Mouse (Mus musculus) layer of hippocampus, adult 2 months (tissue): ENCODE data around the gene Sipa1l1. TPM values are rescaled to one million over a fixed set of nuclear protein-coding genes. Genes with fewer than 3 reads are reported as not detected.

Experiments
- DNase-seq, 2 experiments: peaks; one replicate each; pipeline ENCODE4 v3.0.0; 2022; ENCODE audit warnings: low spot score in 2 of 2
- H3K27ac ChIP-seq: fragments of 200-600 bp; 2 replicates; pipeline ENCODE4 v1.8.1; 2022
- H3K4me3 ChIP-seq: fragments of 200-600 bp; 2 replicates; pipeline ENCODE4 v1.8.1; 2022; ENCODE audit warnings: mild to moderate bottlenecking
- CTCF ChIP-seq: fragments of 200-600 bp; conservative IDR thresholded peaks from 2 replicates; pipeline ENCODE4 v1.8.1; 2022; ENCODE audit warnings: antibody characterized with exemption, mild to moderate bottlenecking, moderate library complexity
- total RNA-seq, 2 experiments: library from RNA; stranded (reverse); gene quantifications; 2 replicates each; pipeline ENCODE4 v1.2.3; 2021

Sipa1l1 gene
- total RNA-seq, 2 experiments from 2014 or later = 233 to 244 TPM

- DNase-seq = no peak
- Histone ChIP-seq H3K27ac (no peak overlapping the region), H3K4me3 (no peak overlapping the region)
- no peak for TF ChIP-seq CTCF
These were observed 56.2 kb downstream of the Sipa1l1 start for GRCm38 (mm10) chr12:82225278-82225677.

- Histone ChIP-seq H3K4me3 (no peak overlapping the region), H3K27ac (peak overlapping the region; percentile 28; the same call in 1 of the 2 replicates)
- DNase-seq = no peak
- TF ChIP-seq CTCF = no peak
These were observed 56.7 kb downstream of the Sipa1l1 start for GRCm38 (mm10) chr12:82225751-82226228.

- DNase-seq = no peak
- TF ChIP-seq CTCF = no peak
- Histone ChIP-seq H3K27ac (peak overlapping the region; percentile 28; the same call in 1 of the 2 replicates), H3K4me3 (no peak overlapping the region)
These were observed 57.4 kb downstream of the Sipa1l1 start for GRCm38 (mm10) chr12:82226311-82227066.

DNA sequence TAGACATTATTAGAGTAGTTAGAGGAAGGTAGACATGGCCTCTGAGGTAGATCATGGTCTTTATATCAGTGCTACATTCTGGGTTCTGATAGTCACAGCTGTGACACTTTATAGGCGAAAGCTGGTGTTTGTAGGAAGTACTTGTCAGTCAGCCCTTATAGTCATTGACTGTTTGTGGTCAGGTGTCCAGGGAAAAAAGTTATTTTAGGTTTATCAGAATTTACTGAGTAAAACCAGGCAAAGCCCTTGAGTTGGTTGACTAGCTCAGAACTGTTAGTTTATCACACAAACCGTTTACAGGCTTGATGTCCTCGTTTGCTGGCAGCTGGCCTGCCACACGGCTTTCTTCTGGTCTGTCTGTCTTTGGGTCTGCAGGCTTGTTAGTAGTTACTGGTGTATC is 61.0 kb downstream of the Sipa1l1 start:
- no peak for DNase-seq
- Histone ChIP-seq H3K4me3 (no peak overlapping the region), H3K27ac (peak overlapping the region; percentile 89)
- TF ChIP-seq CTCF = no peak

- Histone ChIP-seq H3K4me3 (no peak overlapping the region), H3K27ac (peak overlapping the region; percentile 89)
- peak; percentile 67 to 84 for DNase-seq
- TF ChIP-seq CTCF = no peak
These were observed 62.1 kb downstream of the Sipa1l1 start for GRCm38 (mm10) chr12:82231191-82231590.

DNA sequence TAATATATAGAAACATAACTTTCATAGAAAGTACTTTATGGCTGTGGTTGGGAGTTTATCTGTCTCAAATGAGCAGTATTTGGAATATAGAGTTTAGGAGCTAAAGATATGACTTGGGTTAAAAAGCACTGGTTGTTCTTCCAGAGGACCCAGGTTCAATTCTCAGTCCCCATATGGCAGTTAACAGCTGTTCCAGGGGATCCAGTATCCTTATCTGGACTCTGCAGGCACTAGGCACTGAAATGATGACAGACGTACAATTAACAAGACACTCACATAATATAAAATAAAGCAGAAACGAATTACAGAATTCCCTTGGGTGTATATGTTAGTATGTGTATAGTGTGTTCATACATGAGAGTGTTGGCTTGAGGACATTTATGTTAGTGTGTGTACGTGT is 64.1 kb downstream of the Sipa1l1 start:
- Histone ChIP-seq H3K4me3 (no peak overlapping the region), H3K27ac (no peak overlapping the region; the same call in 1 of the 2 replicates)
- no peak for TF ChIP-seq CTCF
- DNase-seq = no peak

- Histone ChIP-seq H3K4me3 (no peak overlapping the region), H3K27ac (no peak overlapping the region)
- no peak for TF ChIP-seq CTCF
- no peak for DNase-seq
These were observed 65.5 kb downstream of the Sipa1l1 start for GRCm38 (mm10) chr12:82234463-82235223.

GRCm38 (mm10) chr12:82237095-82237494 is 68.0 kb downstream of the Sipa1l1 start:
- no peak for TF ChIP-seq CTCF
- no peak overlapping the region for H3K4me3 ChIP-seq
- H3K27ac ChIP-seq = no peak overlapping the region
- no peak for DNase-seq

GRCm38 (mm10) chr12:82237946-82238345 is 68.8 kb downstream of the Sipa1l1 start:
- DNase-seq = no peak
- TF ChIP-seq CTCF = no peak
- Histone ChIP-seq H3K4me3 (no peak overlapping the region), H3K27ac (no peak overlapping the region; the same call in 1 of the 2 replicates)

DNA sequence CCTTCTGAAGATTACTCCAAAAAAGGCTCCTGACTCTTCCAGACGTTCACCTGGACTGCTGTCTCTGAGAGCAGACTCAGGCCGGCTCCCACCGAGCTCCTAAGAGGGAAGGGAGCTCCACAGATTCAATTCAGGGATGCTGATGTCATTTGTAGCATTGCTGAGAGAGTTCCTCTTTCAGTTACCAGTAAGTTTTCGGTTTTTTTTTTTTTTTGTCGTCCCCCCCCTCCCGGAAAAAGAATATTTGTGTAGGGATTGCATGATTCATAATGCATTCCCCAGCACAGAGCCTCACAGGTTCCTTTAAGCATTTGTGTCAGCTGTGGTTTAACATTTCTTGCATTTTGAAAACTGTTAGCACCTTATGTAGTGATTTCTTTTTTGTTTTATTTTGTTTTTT is 71.6 kb downstream of the Sipa1l1 start:
- no peak overlapping the region for H3K27ac ChIP-seq
- TF ChIP-seq CTCF = no peak
- DNase-seq = no peak
- no peak overlapping the region for H3K4me3 ChIP-seq

DNA sequence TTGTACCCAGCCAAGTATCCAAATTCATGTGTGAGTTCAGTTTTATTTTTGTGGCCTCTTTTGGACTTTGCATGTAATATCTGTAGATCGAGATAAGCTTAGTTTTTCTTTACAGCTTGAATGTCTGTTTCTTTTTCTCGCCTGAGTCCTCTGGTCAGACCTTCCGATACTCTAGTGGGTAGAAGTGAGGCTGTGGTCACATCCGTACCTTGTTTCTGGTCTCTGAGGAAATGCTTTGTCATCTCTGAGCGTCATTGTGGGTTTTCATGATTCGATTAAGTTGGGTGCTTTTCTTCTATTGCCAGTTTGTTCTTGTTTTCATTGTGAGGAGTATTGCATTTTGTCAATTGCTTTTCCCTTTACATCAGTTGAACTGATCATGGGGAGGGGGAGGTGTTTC is 76.1 kb downstream of the Sipa1l1 start:
- TF ChIP-seq CTCF = no peak
- no peak for DNase-seq
- no peak overlapping the region for H3K27ac ChIP-seq
- no peak overlapping the region for H3K4me3 ChIP-seq

DNA sequence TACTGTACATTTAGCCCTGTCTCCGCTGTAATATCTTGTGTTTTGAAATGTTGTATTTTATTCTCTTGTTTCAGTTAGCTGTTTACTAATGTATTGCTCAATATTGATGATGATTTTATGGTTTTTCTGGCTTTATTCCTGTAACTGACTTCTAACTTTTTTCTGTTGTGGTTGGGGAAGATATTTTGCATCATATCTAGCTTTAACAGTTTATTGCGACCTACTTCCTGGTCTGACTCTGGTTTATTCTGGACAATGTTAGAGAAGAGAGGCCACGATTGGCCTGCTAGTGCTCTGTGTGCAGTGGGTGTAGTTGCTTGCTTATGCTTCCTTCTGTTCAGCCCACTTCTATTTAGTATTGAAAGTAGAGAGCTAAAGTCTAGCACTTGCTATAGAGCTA is 77.3 kb downstream of the Sipa1l1 start:
- TF ChIP-seq CTCF = no peak
- no peak for DNase-seq

More for the DNA sequence above, 77.3 kb downstream of the Sipa1l1 start:
- H3K4me3 ChIP-seq = no peak overlapping the region
- 0 out of 2 replicates have a peak overlapping the region, but pooled peaks have one; percentile 1 for H3K27ac ChIP-seq
